Mouse (Mus musculus) liver, adult (tissue): ENCODE results near the gene Ints6.

Source experiments
- GATA4 ChIP-seq: IDR thresholded peaks from 2 replicates; pipeline ENCODE4 v1.6.1; 2014; ENCODE audit warnings: mild to moderate bottlenecking, low read length; ENCODE audit not compliant: insufficient replicate concordance

Gene Ints6

GRCm38 (mm10) chr14:62655996-62656395 lies 105.0 kb downstream of the Ints6 start:
- TF ChIP-seq GATA4, result no peak

GRCm38 (mm10) chr14:62651771-62652170 lies 109.2 kb downstream of the Ints6 start:
- no peak for TF ChIP-seq GATA4

GRCm38 (mm10) chr14:62650376-62650775 lies 110.6 kb downstream of the Ints6 start:
- TF ChIP-seq GATA4, result no peak

- TF ChIP-seq GATA4, result no peak
Observed at GRCm38 (mm10) chr14:62648405-62648804, 112.6 kb downstream of the Ints6 start.

GRCm38 (mm10) chr14:62640396-62640795 lies 120.6 kb downstream of the Ints6 start:
- no peak for TF ChIP-seq GATA4

- no peak for TF ChIP-seq GATA4
Observed at GRCm38 (mm10) chr14:62639551-62639950, 121.4 kb downstream of the Ints6 start.

GRCm38 (mm10) chr14:62639111-62639510 lies 121.9 kb downstream of the Ints6 start:
- no peak for TF ChIP-seq GATA4

GRCm38 (mm10) chr14:62638345-62638702 lies 122.6 kb downstream of the Ints6 start:
- TF ChIP-seq GATA4, result no peak

GRCm38 (mm10) chr14:62637436-62638344 lies 123.3 kb downstream of the Ints6 start:
- TF ChIP-seq GATA4, result no peak

GRCm38 (mm10) chr14:62627951-62628350 lies 133.0 kb downstream of the Ints6 start:
- TF ChIP-seq GATA4, result no peak
